Mouse (Mus musculus) adrenal gland, postnatal 25 days (tissue): ENCODE measurements around the gene Mid2. TPM values are rescaled to one million over a fixed set of nuclear protein-coding genes. Genes with fewer than 3 reads are reported as not detected.

Source experiments
- total RNA-seq: library from RNA; stranded (reverse); gene quantifications from 2 replicates; pipeline ENCODE4 v1.2.3, GENCODE M21; 2021

The Mid2 gene
- total RNA-seq, 1 experiment from 2014 or later, result 38.4 TPM

Other genes with a start within 250 kb of the Mid2 start
- gene Prps1, start 208.0 kb upstream of the Mid2 start, total RNA-seq, result 16.2 and 18.5 TPM in 2 replicates
- 106 and 116 TPM in 2 replicates for gene Tsc22d3, start 63.9 kb upstream of the Mid2 start, total RNA-seq
- not detected in 2 replicates for gene Tex13b, start 148.8 kb downstream of the Mid2 start, total RNA-seq
- gene Vsig1, start 243.0 kb downstream of the Mid2 start, total RNA-seq, result not detected in 2 replicates